12 mouse cellular contexts compared by ENCODE assay signal in genomic region chr9:118988787-118989580, GRCm38 (mm10).
A peak's percentile ranks its signal among the peaks of the same experiment; 100 is the strongest.
DNase-seq lines count a peak whose midpoint lies in the region; ATAC-seq and TF ChIP-seq lines count a peak whose summit lies in the region.
"Had no signal": no experiment of that assay in that cellular context is flagged by ENCODE, and none has a peak within 500 bp of the region (broad histone marks: within the 10 kb centered on the region; RNA-seq: fewer than 3 reads in every experiment).

No protein-coding gene starts in this region.

- 48% methylated on average over 11 of the region's 11 CpGs for WGBS in forebrain, embryonic 12.5 days
- WGBS in hindbrain, postnatal 0 days = 63% methylated on average over 11 of the region's 11 CpGs
- 63% methylated on average over 11 of the region's 11 CpGs for WGBS in olfactory bulb, adult 2 months

- no peak for TF ChIP-seq POLR2A in olfactory bulb, adult 2 months (IDR thresholded peaks at IDR 0.05; ENCODE audit: insufficient read depth, low read depth, low read length)

- H3K4me3 ChIP-seq in forebrain, embryonic 12.5 days (replicated peaks) = no peak overlapping the region
- H3K4me3 ChIP-seq in hindbrain, postnatal 0 days (ENCODE audit: low read length) = no peak overlapping the region
- H3K4me3 ChIP-seq in olfactory bulb, adult 2 months (ENCODE audit: insufficient read depth, low read depth, low read length) = no peak overlapping the region
- H3K4me3 ChIP-seq: heart, embryonic 10.5 days; limb, embryonic 15.5 days had no signal

- H3K9ac ChIP-seq in forebrain, embryonic 12.5 days = no peak overlapping the region
- no peak overlapping the region for H3K9ac ChIP-seq in hindbrain, postnatal 0 days (replicated peaks; ENCODE audit: low read length)
- H3K9ac ChIP-seq: limb, embryonic 15.5 days had no signal

- H3K4me1 ChIP-seq in forebrain, embryonic 12.5 days = peaks cover 44% of the 10 kb centered on the region
- 0 out of 2 replicates have a peak, but pooled peaks cover 4% of the 10 kb centered on the region for H3K4me1 ChIP-seq in hindbrain, postnatal 0 days (ENCODE audit: insufficient read depth, low read length)
- H3K4me1 ChIP-seq in olfactory bulb, adult 2 months (ENCODE audit: control insufficient read depth, insufficient read depth, low read length) = peaks cover 49% of the 10 kb centered on the region

- no peaks in the 10 kb centered on the region for H3K36me3 ChIP-seq in forebrain, embryonic 12.5 days (replicated peaks)
- no peaks in the 10 kb centered on the region for H3K36me3 ChIP-seq in hindbrain, postnatal 0 days (ENCODE audit: insufficient read depth, low read length)
- H3K36me3 ChIP-seq: heart, embryonic 10.5 days; limb, embryonic 15.5 days had no signal

- intact Hi-C loops in left cerebral cortex, postnatal 25 days (cut with DNase I) = no loop called here

- peak overlapping the region; percentile 78 for H3K27ac ChIP-seq in forebrain, embryonic 12.5 days
- no peak overlapping the region for H3K27ac ChIP-seq in hindbrain, postnatal 0 days
- H3K27ac ChIP-seq in olfactory bulb, adult 2 months (ENCODE audit: insufficient read depth, low read depth, low read length) = peak overlapping the region; percentile 8; the same call in 1 of the 2 replicates
- H3K27ac ChIP-seq: limb, embryonic 15.5 days had no signal

- peak; percentile 81 for DNase-seq in retina, postnatal 1 day
- DNase-seq in retina, embryonic 14.5 days (ENCODE audit: low spot score) = no peak
- peak; percentile 45 for DNase-seq in hindbrain, postnatal 0 days (ENCODE audit: low spot score)
- no peak for DNase-seq in layer of hippocampus, adult 9-11 months
- DNase-seq in frontal cortex, postnatal 14 days (ENCODE audit: low spot score in 2 of 2) = no peak
- DNase-seq in left cerebral cortex, postnatal 25 days (ENCODE audit: low spot score in 2 of 2) = no peak
- DNase-seq: cerebellum, adult 11 months had no signal

- no peaks in the 10 kb centered on the region for H3K27me3 ChIP-seq in forebrain, embryonic 12.5 days
- H3K27me3 ChIP-seq in hindbrain, postnatal 0 days (ENCODE audit: insufficient read depth, low read length) = no peaks in the 10 kb centered on the region
- H3K27me3 ChIP-seq: limb, embryonic 15.5 days had no signal

- H3K9me3 ChIP-seq in forebrain, embryonic 12.5 days = no peaks in the 10 kb centered on the region
- H3K9me3 ChIP-seq in hindbrain, postnatal 0 days (ENCODE audit: low read length) = no peaks in the 10 kb centered on the region
- H3K9me3 ChIP-seq: heart, embryonic 10.5 days; limb, embryonic 15.5 days had no signal

- TF ChIP-seq CTCF in hindbrain, postnatal 0 days (IDR thresholded peaks at IDR 0.05; ENCODE audit: low read depth) = no peak
- no peak for TF ChIP-seq CTCF in olfactory bulb, adult 2 months (IDR thresholded peaks at IDR 0.05; ENCODE audit: insufficient read depth, low read depth, low read length)

- H3K4me2 ChIP-seq in forebrain, embryonic 12.5 days = peak overlapping the region; percentile 27
- H3K4me2 ChIP-seq in hindbrain, postnatal 0 days (ENCODE audit: low read depth, low read length) = no peak overlapping the region
- H3K4me2 ChIP-seq: limb, embryonic 15.5 days had no signal

- peak; percentile 84 for ATAC-seq in forebrain, embryonic 12.5 days (ENCODE audit: low FRiP score)
- ATAC-seq in hindbrain, postnatal 0 days = peak; percentile 71
- ATAC-seq: inflammation-experienced regulatory T-cells, adult 6 months had no signal

Comparison
In these comparisons a context has a peak if more than half of its experiments do, and no peak if none do; other contexts are left out.
1. DNase-seq: peak in retina, postnatal 1 day (single experiment) and hindbrain, postnatal 0 days (single experiment); none in retina, embryonic 14.5 days (single experiment), layer of hippocampus, adult 9-11 months (single experiment), frontal cortex, postnatal 14 days (0 of 2) and left cerebral cortex, postnatal 25 days (0 of 2).